Mouse (Mus musculus) kidney, embryonic 14.5 days (tissue): ENCODE results near the gene Smad6. TPM values are rescaled to one million over a fixed set of nuclear protein-coding genes. Genes with fewer than 3 reads are reported as not detected.
A peak's percentile ranks its signal among the peaks of the same experiment; 100 is the strongest.

ENCODE experiments used
- ATAC-seq: fragments of 200-750 bp; cut with Nextera tagmentation; 2 replicates; pipeline ENCODE4 v1.8.0; 2017; ENCODE audit warnings: moderate number of reproducible peaks, mild to moderate bottlenecking, moderate TSS enrichment, moderate library complexity; ENCODE audit not compliant: low FRiP score, low TSS enrichment
- H3K27ac ChIP-seq: fragments of 300-500 bp; sonication (generic); 2 replicates; pipeline ENCODE4 v1.5.1; 2014; ENCODE audit warnings: low read depth, mild to moderate bottlenecking, low read length, moderate library complexity, mixed read lengths
- H3K27me3 ChIP-seq: fragments of 300-500 bp; sonication (generic); 2 replicates; pipeline ENCODE4 v1.6.1; 2014; ENCODE audit warnings: mild to moderate bottlenecking, low read length; ENCODE audit not compliant: control insufficient read depth, insufficient read depth
- H3K36me3 ChIP-seq: fragments of 300-500 bp; sonication (generic); 2 replicates; pipeline ENCODE4 v1.6.1; 2014; ENCODE audit warnings: low read length, mixed read lengths; ENCODE audit not compliant: control insufficient read depth, insufficient read depth
- H3K4me1 ChIP-seq: fragments of 300-500 bp; sonication (generic); 2 replicates; pipeline ENCODE4 v1.6.1; 2014; ENCODE audit warnings: low read length, mixed read lengths; ENCODE audit not compliant: control insufficient read depth, insufficient read depth
- H3K4me2 ChIP-seq: fragments of 300-500 bp; sonication (generic); replicated peaks from 2 replicates; pipeline ENCODE4 v1.6.1; 2014; ENCODE audit warnings: low read depth, mild to moderate bottlenecking, low read length
- H3K4me3 ChIP-seq: fragments of 300-500 bp; sonication (generic); 2 replicates; pipeline ENCODE4 v1.5.1; 2014; ENCODE audit warnings: mild to moderate bottlenecking, low read length
- H3K9ac ChIP-seq: fragments of 300-500 bp; sonication (generic); 2 replicates; pipeline ENCODE4 v1.6.1; 2014; ENCODE audit warnings: low read depth, mild to moderate bottlenecking, low read length, moderate library complexity
- H3K9me3 ChIP-seq: fragments of 300-500 bp; sonication (generic); 2 replicates; pipeline ENCODE4 v1.6.1; 2016; ENCODE audit warnings: low read length; ENCODE audit not compliant: control insufficient read depth
- WGBS: fragments of 180-500 bp; shearing (Covaris S2); extraction: QIAGEN DNeasy Blood & Tissue Kit; methylation state at CpG from one replicate; pipeline ENCODE4 v1.1.7; 2014; 5-methylcytosine and 5-hydroxymethylcytosine counted together
- polyA plus RNA-seq: library from polyadenylated mRNA; unstranded; fragments of >200 nt; fragmentation: Nextera tagmentation; extraction: Ambion mirVana; gene quantifications from 2 replicates; pipeline ENCODE4 v1.2.1, GENCODE M21; 2014

The Smad6 gene
- polyA plus RNA-seq, 1 experiment from 2014 or later = 14.3 TPM

DNA sequence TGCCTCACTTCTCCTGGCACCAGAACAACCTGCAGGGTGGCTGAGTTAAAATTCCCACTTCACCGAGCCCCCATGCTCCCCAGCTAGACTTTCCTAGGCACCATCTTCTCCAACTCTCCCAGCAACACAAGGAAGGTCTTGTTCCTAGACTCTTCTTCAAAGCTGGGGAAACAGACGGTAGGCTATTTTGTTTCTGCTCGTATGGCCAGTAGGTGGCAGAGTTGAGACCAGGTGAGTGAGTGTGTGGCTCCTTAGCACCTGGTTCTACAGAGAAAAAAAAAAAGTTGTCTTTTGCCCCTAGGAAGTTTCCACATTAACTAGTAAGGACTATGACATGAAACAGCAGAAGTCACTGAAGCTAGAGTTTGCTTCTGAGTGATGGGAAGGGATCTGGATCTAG is 3.7 kb upstream of the Smad6 start:
- no peak overlapping the region for H3K4me3 ChIP-seq
- H3K4me1 ChIP-seq = peaks cover 12% of the 10 kb centered on the region
- no peaks in the 10 kb centered on the region for H3K9me3 ChIP-seq
- H3K4me2 ChIP-seq = no peak overlapping the region
- no peak overlapping the region for H3K9ac ChIP-seq
- H3K27me3 ChIP-seq = no peaks in the 10 kb centered on the region
- no peak overlapping the region for H3K27ac ChIP-seq
- WGBS = 9% methylated on average over 3 of the region's 3 CpGs
- H3K36me3 ChIP-seq = no peaks in the 10 kb centered on the region
- no peak for ATAC-seq

DNA sequence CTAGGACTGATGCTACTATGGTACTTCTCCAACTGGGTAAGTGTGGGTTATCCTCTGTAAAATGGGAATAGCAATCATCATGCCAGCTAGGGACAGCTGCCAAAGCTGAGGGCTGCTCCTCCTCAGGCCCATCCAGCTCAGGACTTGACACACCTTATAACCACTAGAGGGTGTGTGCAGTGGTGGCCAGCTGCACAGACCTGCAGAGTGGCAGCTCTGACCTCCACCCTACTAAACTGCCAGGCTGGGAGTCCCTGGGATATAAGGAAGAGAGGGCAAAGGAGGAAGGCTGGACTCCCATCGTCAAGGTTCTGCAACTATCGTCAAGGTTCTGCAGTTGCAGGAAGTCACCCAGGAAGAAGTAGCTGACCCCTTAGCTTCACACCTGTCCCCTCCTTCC is 3.1 kb upstream of the Smad6 start:
- WGBS = 15% methylated on average over 2 of the region's 2 CpGs
- Histone ChIP-seq H3K36me3 (no peaks in the 10 kb centered on the region), H3K4me2 (no peak overlapping the region), H3K27ac (no peak overlapping the region), H3K27me3 (no peaks in the 10 kb centered on the region), H3K4me1 (peaks cover 12% of the 10 kb centered on the region), H3K9me3 (no peaks in the 10 kb centered on the region), H3K9ac (no peak overlapping the region), H3K4me3 (no peak overlapping the region)
- ATAC-seq = no peak

DNA sequence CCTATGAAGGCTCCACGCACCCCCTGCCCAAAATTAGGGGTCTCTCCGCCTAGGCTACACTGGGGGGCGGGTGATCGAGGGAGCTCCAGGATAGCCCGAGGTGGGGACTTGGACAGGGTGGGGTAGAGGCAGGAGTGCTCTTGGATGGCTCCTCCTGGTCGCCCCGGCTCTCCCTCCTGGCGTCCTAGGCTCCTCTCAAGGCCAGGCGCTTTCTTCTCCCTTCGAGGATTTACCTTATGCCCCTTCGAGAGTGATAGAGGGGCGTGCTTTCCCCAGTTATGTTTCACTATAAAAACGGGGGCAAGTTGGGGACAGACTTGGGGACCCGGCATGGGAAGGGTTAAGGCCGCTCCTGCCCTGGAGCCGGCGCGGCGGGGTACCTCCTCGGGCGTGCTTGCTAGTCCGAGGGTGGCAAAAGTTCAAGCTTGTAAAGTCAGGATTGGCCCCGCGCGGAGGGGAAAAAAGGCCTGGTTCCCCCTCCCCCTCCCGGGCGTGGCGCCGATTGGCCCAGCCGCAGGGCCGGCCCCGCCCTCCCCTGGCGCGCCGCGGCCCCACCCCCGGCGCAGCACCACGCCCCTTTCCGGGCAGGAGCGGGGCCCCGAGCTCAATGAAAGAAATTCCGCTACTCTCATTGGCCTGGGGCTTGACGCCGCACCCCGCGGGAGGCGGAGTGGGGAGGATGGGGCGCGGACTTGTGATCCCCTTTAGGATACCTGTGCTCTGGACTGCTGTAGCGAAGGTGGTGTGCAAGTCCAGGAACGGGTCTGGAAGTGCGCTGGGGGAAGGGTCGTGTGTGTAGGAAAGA is 905 bp upstream of the Smad6 start:
- H3K4me1 ChIP-seq = peaks cover 22% of the 10 kb centered on the region
- H3K9ac ChIP-seq = peak overlapping the region; percentile 99
- H3K4me2 ChIP-seq = peak overlapping the region; percentile 71
- no peaks in the 10 kb centered on the region for H3K36me3 ChIP-seq
- ATAC-seq = peak; percentile 80
- H3K9me3 ChIP-seq = no peaks in the 10 kb centered on the region
- H3K4me3 ChIP-seq = peak overlapping the region; percentile 97
- no peaks in the 10 kb centered on the region for H3K27me3 ChIP-seq
- under 1% methylated on average over 43 of the region's 54 CpGs for WGBS
- peak overlapping the region; percentile 98 for H3K27ac ChIP-seq

DNA sequence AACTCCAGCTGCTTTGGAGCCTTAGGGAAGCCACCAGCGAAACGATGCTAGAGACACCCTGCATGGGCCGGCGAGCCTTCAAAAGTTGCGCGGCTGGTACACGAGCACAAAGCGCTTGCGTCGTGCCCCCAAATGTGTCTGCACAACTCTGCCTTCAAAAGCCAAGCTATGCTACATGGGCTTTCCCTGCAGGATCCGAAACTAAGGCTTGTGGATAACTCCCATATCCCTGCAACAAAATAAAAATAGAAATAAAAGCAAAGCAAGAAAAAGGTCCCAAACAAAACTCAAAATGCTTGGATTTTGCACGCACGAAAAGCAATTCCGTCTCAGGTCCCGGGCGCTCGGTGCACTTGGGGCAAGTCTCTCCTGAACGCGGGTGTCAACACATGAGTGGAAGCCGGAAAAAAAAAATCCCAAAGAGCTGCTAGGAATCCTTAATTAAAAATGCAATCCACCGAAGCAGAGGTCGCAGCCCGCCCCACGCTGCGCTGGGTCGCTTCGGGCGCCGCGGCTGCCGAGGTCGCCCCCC is 474 bp downstream of the Smad6 start:
- no peaks in the 10 kb centered on the region for H3K27me3 ChIP-seq
- H3K36me3 ChIP-seq = no peaks in the 10 kb centered on the region
- under 1% methylated on average over 30 of the region's 32 CpGs for WGBS
- peak overlapping the region; percentile 98 for H3K27ac ChIP-seq
- no peak for ATAC-seq
- H3K9me3 ChIP-seq = no peaks in the 10 kb centered on the region
- peak overlapping the region; percentile 97 for H3K4me3 ChIP-seq
- H3K4me2 ChIP-seq = peak overlapping the region; percentile 71
- H3K9ac ChIP-seq = peak overlapping the region; percentile 99
- H3K4me1 ChIP-seq = peaks cover 32% of the 10 kb centered on the region

DNA sequence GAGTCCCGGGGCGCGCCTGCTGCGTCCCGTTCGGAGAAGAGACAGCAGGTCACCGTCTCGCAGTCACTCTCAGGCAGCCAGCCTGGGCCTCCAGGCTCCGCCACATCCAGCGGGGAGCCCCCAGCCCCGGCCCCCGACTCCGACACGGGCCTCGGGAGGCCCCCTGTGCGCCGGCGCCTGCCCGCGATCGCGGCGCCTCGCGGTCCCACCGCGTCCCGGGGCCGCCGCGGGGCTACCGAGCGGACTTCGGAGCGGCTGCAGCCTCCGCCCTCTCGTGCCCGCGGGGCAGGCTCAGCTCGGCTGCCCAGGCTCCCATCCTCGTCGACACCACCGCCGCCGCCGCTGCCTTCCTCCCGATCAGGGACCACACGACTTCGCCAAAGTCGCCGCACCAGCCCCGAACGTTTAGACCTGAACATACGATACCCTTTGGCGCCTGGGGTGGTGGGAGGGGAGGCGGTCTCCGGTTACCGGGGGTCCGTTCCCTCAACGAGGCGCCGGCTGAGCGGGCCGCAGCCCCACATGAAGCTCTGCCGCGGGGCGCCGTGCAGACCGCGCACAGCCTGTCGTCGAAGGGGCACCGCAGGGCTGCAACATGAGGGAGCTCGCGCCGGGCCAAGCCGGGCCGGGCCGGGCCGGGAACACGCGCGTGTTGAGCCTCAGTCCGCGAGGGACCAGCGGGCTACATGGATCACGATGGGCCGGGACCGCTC is 1.1 kb downstream of the Smad6 start:
- Histone ChIP-seq H3K4me3 (peak overlapping the region; percentile 97), H3K9me3 (no peaks in the 10 kb centered on the region), H3K4me1 (peaks cover 37% of the 10 kb centered on the region), H3K36me3 (peaks cover 3% of the 10 kb centered on the region; the same call in 1 of the 2 replicates), H3K27me3 (no peaks in the 10 kb centered on the region), H3K4me2 (peak overlapping the region; percentile 71), H3K27ac (peak overlapping the region; percentile 98), H3K9ac (peak overlapping the region; percentile 99)
- under 1% methylated on average over 79 of the region's 89 CpGs for WGBS
- no peak for ATAC-seq

DNA sequence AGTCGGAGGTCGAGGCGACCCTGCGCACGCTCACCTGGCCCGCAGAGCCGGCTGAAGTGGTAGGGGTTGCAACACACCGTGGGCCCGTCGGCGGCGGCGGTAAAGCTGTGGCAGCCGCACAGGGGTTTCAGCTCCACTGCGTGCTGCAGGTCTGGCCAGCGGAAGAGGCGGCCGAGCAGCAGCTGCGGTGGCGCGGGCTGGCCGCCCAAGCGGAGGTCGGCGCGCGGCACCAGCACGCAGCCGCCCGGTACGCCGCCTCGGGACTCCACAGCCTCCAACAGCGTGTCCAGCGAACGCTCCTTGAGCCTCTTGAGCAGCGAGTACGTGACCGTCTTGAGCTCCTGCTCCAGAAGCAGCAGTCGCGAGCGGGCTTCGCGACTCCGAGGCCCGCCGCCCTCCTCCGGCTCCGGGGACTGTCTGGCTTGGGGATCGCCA is 1.7 kb downstream of the Smad6 start:
- WGBS = under 1% methylated on average over 50 of the region's 50 CpGs
- ATAC-seq = no peak
- H3K4me2 ChIP-seq = peak overlapping the region; percentile 71
- no peaks in the 10 kb centered on the region for H3K9me3 ChIP-seq
- H3K4me3 ChIP-seq = peak overlapping the region; percentile 97
- H3K36me3 ChIP-seq = peaks cover 5% of the 10 kb centered on the region; the same call in 1 of the 2 replicates
- H3K4me1 ChIP-seq = peaks cover 39% of the 10 kb centered on the region
- no peaks in the 10 kb centered on the region for H3K27me3 ChIP-seq
- peak overlapping the region; percentile 99 for H3K9ac ChIP-seq
- H3K27ac ChIP-seq = peak overlapping the region; percentile 98

DNA sequence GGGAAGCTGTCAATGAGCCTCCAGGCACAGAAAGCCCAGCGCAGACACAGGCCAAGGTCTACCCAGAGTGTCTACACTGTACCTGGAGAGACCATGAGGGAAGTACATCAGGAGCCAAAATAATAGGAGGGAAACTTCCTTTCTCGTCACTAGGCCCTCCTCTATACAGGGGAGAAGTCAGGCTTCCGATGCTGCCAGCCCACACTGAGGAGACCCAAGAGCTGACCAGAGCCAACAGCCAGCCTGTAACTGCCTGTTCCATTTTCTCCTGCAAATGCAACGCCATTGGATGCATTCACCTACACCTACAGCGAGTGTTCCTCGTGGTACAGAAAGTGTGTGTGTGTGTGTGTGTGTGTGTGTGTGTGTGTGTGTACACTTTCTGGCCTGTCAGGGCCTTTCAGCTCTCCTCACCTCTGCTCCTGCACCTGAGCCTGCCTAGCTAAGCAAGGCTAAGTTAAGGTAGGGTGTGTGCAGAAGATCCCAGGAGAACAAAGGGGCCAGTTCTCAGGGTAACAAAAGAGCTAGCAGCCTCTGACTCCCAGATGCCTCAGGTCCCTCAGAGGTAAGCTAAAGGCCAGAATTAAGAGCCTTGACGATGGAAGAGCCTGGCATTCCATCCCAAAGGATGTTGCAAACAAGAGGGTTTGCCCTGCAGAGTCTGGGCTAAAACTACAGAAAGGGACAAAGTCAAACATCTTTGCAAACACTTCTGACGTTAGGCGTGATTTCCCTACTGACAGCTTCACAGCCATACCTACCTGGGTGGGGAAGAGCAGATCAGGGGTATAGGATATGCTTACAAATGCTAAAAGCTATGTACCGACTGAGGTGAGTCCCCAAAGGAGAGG is 2.6 kb downstream of the Smad6 start:
- no peak for ATAC-seq
- peak overlapping the region; percentile 71 for H3K4me2 ChIP-seq
- peaks cover 5% of the 10 kb centered on the region; the same call in 1 of the 2 replicates for H3K36me3 ChIP-seq
- H3K9me3 ChIP-seq = no peaks in the 10 kb centered on the region
- 4% methylated on average over 10 of the region's 10 CpGs for WGBS
- H3K9ac ChIP-seq = peak overlapping the region; percentile 99
- peak overlapping the region; percentile 97 for H3K4me3 ChIP-seq
- H3K27ac ChIP-seq = peak overlapping the region; percentile 98
- H3K4me1 ChIP-seq = peaks cover 43% of the 10 kb centered on the region
- H3K27me3 ChIP-seq = no peaks in the 10 kb centered on the region

DNA sequence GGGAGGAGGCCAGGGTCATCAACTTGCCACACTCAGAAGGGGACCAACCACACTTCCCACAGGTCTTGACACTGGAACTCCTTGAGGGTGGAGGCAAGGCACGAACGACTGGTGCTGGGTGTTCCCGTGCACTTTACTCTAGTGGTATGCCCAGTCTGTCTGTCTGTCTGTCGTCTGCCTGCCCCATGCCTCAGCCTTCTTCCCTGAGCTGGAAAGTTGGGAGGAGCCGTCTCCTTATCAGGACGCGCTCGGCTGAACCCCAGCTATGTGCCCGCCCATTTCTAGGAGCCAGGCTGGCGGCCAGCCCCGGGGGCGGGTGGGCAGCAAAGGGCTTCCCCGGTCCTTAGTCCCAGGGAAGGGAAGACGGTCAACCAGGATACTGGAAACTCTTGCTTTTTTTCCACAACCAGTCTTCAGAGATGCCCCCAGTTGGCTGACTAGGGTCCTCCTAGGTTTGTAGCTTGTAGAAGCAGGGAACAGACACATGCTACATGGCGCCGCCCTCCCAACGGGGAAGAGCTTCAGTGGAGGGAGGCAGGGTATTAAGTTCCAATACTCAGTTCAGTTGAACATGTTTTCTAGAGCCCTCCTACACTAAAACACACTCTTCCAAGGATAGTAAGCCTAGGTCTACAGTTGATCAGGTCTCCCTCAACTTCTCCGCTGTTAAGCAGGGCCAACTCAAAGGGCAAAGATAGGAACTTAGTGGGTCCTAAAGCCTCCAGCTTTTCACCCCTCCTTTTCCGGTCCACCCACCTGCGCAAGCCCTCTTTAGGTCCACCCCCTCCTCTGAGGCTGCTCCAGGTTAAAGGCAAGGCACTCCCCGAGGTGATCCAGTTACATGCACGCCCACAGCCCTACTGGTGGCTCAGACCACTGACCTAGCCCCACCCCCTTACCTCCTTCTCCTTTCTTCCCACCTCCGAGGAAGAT is 3.7 kb downstream of the Smad6 start:
- H3K27me3 ChIP-seq = no peaks in the 10 kb centered on the region
- WGBS = under 1% methylated on average over 23 of the region's 23 CpGs
- peak; percentile 76 for ATAC-seq

More for the DNA sequence above, 3.7 kb downstream of the Smad6 start:
- H3K9me3 ChIP-seq = no peaks in the 10 kb centered on the region
- peaks cover 8% of the 10 kb centered on the region; the same call in 1 of the 2 replicates for H3K36me3 ChIP-seq
- H3K4me2 ChIP-seq = peak overlapping the region; percentile 71
- H3K9ac ChIP-seq = peak overlapping the region; percentile 99
- H3K27ac ChIP-seq = peak overlapping the region; percentile 95
- peaks cover 43% of the 10 kb centered on the region for H3K4me1 ChIP-seq
- H3K4me3 ChIP-seq = peak overlapping the region; percentile 97
